Mouse (Mus musculus) lung, embryonic 16.5 days (tissue): ENCODE results near the gene Vps4b. TPM values are rescaled to one million over a fixed set of nuclear protein-coding genes. Genes with fewer than 3 reads are reported as not detected.
"Not testable (repeated sequence)": the region's sequence is repeated elsewhere in the genome, so short reads cannot be mapped to it uniquely, and the experiment has no call there.

Experiments
- ATAC-seq: fragments of 200-750 bp; cut with Nextera tagmentation; 2 replicates; pipeline ENCODE4 v1.8.0; 2017; ENCODE audit warnings: low read depth, mild to moderate bottlenecking, moderate library complexity
- H3K27ac ChIP-seq: fragments of 300-500 bp; sonication (generic); 2 replicates; pipeline ENCODE4 v1.5.1; 2014; ENCODE audit warnings: mild to moderate bottlenecking, control low read depth, low read length
- H3K27me3 ChIP-seq: fragments of 300-500 bp; sonication (generic); 2 replicates; pipeline ENCODE4 v1.6.1; 2014; ENCODE audit warnings: low read depth, low read length, mixed read lengths; ENCODE audit not compliant: control insufficient read depth, insufficient read depth
- H3K36me3 ChIP-seq: fragments of 300-500 bp; sonication (generic); 2 replicates; pipeline ENCODE4 v1.6.1; 2014; ENCODE audit warnings: low read length; ENCODE audit not compliant: control insufficient read depth, insufficient read depth
- H3K4me1 ChIP-seq: fragments of 300-500 bp; sonication (generic); replicated peaks from 2 replicates; pipeline ENCODE4 v1.6.1; 2014; ENCODE audit warnings: low read length, mixed read lengths; ENCODE audit not compliant: control insufficient read depth, insufficient read depth
- H3K4me2 ChIP-seq: fragments of 300-500 bp; sonication (generic); 2 replicates; pipeline ENCODE4 v1.6.1; 2014; ENCODE audit warnings: low read depth, low read length, control low read depth
- H3K4me3 ChIP-seq: fragments of 300-500 bp; sonication (generic); 2 replicates; pipeline ENCODE4 v1.5.1; 2014; ENCODE audit warnings: mild to moderate bottlenecking, low read length, control low read depth
- H3K9ac ChIP-seq: fragments of 300-500 bp; sonication (generic); 2 replicates; pipeline ENCODE4 v1.6.1; 2014; ENCODE audit warnings: low read length, control low read depth
- H3K9me3 ChIP-seq: fragments of 300-500 bp; sonication (generic); 2 replicates; pipeline ENCODE4 v1.6.1; 2016; ENCODE audit warnings: low read length; ENCODE audit not compliant: control insufficient read depth
- WGBS: fragments of 180-500 bp; shearing (Covaris S2); extraction: QIAGEN DNeasy Blood & Tissue Kit; methylation state at CpG from one replicate; pipeline ENCODE4 v1.1.7; 2014; 5-methylcytosine and 5-hydroxymethylcytosine counted together
- polyA plus RNA-seq: library from polyadenylated mRNA; unstranded; fragments of >200 nt; fragmentation: Nextera tagmentation; extraction: Ambion mirVana; gene quantifications from 2 replicates; pipeline ENCODE4 v1.2.1, GENCODE M21; 2015

Vps4b gene
- polyA plus RNA-seq, 1 experiment from 2014 or later: 75.2 TPM

- H3K4me3 ChIP-seq: no peak overlapping the region
- no peak for ATAC-seq
- H3K4me2 ChIP-seq: no peak overlapping the region
- H3K36me3 ChIP-seq: peaks cover 11% of the 10 kb centered on the region
- H3K9me3 ChIP-seq: no peaks in the 10 kb centered on the region
- H3K27ac ChIP-seq: no peak overlapping the region
- H3K27me3 ChIP-seq: no peaks in the 10 kb centered on the region
- H3K4me1 ChIP-seq: no peaks in the 10 kb centered on the region
- H3K9ac ChIP-seq: no peak overlapping the region
- 89% methylated on average over 5 of the region's 5 CpGs for WGBS
Observed at GRCm38 (mm10) chr1:106739810-106740209, 56.7 kb downstream of the Vps4b start.

GRCm38 (mm10) chr1:106738092-106738491 is 58.4 kb downstream of the Vps4b start:
- H3K27ac ChIP-seq: no peak overlapping the region
- 89% methylated on average over 3 of the region's 3 CpGs for WGBS
- H3K4me3 ChIP-seq: no peak overlapping the region
- H3K4me1 ChIP-seq: no peaks in the 10 kb centered on the region
- H3K9me3 ChIP-seq: no peaks in the 10 kb centered on the region
- H3K36me3 ChIP-seq: peaks cover 15% of the 10 kb centered on the region
- H3K27me3 ChIP-seq: no peaks in the 10 kb centered on the region
- no peak overlapping the region for H3K4me2 ChIP-seq
- H3K9ac ChIP-seq: no peak overlapping the region
- no peak for ATAC-seq

GRCm38 (mm10) chr1:106736211-106736610 is 60.3 kb downstream of the Vps4b start:
- ATAC-seq: no peak
- no peak overlapping the region for H3K4me3 ChIP-seq
- no peaks in the 10 kb centered on the region for H3K4me1 ChIP-seq
- no peaks in the 10 kb centered on the region for H3K9me3 ChIP-seq
- no peak overlapping the region for H3K27ac ChIP-seq
- 94% methylated on average over 8 of the region's 8 CpGs for WGBS
- no peaks in the 10 kb centered on the region for H3K27me3 ChIP-seq
- H3K36me3 ChIP-seq: peaks cover 10% of the 10 kb centered on the region
- H3K4me2 ChIP-seq: no peak overlapping the region
- no peak overlapping the region for H3K9ac ChIP-seq

GRCm38 (mm10) chr1:106735586-106735985 is 60.9 kb downstream of the Vps4b start:
- Histone ChIP-seq H3K4me1 (no peaks in the 10 kb centered on the region), H3K27me3 (no peaks in the 10 kb centered on the region), H3K4me3 (no peak overlapping the region), H3K4me2 (no peak overlapping the region), H3K36me3 (peaks cover 10% of the 10 kb centered on the region), H3K9me3 (no peaks in the 10 kb centered on the region), H3K27ac (no peak overlapping the region), H3K9ac (no peak overlapping the region)
- 54% methylated on average over 2 of the region's 2 CpGs for WGBS
- ATAC-seq: no peak

- H3K4me3 ChIP-seq: no peak overlapping the region
- H3K9me3 ChIP-seq: no peaks in the 10 kb centered on the region
- 55% methylated on average over 5 of the region's 5 CpGs for WGBS
- H3K27me3 ChIP-seq: no peaks in the 10 kb centered on the region
- no peak overlapping the region for H3K27ac ChIP-seq
- H3K36me3 ChIP-seq: peaks cover 3% of the 10 kb centered on the region; the same call in 1 of the 2 replicates
- no peak overlapping the region for H3K9ac ChIP-seq
- no peak for ATAC-seq
- H3K4me1 ChIP-seq: no peaks in the 10 kb centered on the region
- no peak overlapping the region for H3K4me2 ChIP-seq
Observed at GRCm38 (mm10) chr1:106722061-106722460, 74.5 kb downstream of the Vps4b start.

- not testable (repeated sequence) for H3K27ac ChIP-seq, H3K36me3 ChIP-seq, H3K9me3 ChIP-seq, H3K27me3 ChIP-seq, H3K4me1 ChIP-seq, H3K9ac ChIP-seq, H3K4me2 ChIP-seq, H3K4me3 ChIP-seq, ATAC-seq
- WGBS: 67% methylated on average over 7 of the region's 7 CpGs
Observed at GRCm38 (mm10) chr1:106717736-106718135, 78.8 kb downstream of the Vps4b start.

- Histone ChIP-seq H3K36me3 (no peaks in the 10 kb centered on the region), H3K27ac (no peak overlapping the region), H3K4me1 (peaks cover 5% of the 10 kb centered on the region), H3K4me2 (no peak overlapping the region), H3K9me3 (no peaks in the 10 kb centered on the region), H3K9ac (no peak overlapping the region), H3K4me3 (no peak overlapping the region), H3K27me3 (no peaks in the 10 kb centered on the region)
- WGBS: 27% methylated on average over 7 of the region's 7 CpGs
- no peak for ATAC-seq
Observed at GRCm38 (mm10) chr1:106717071-106717601, 79.4 kb downstream of the Vps4b start.

GRCm38 (mm10) chr1:106716141-106716540 is 80.4 kb downstream of the Vps4b start:
- WGBS: 84% methylated on average over 3 of the region's 3 CpGs
- H3K36me3 ChIP-seq: no peaks in the 10 kb centered on the region
- no peaks in the 10 kb centered on the region for H3K9me3 ChIP-seq
- H3K9ac ChIP-seq: no peak overlapping the region
- H3K27ac ChIP-seq: no peak overlapping the region
- H3K27me3 ChIP-seq: no peaks in the 10 kb centered on the region
- H3K4me3 ChIP-seq: no peak overlapping the region
- H3K4me1 ChIP-seq: peaks cover 11% of the 10 kb centered on the region
- no peak for ATAC-seq
- no peak overlapping the region for H3K4me2 ChIP-seq

- H3K36me3 ChIP-seq: no peaks in the 10 kb centered on the region
- no peak for ATAC-seq
- no peaks in the 10 kb centered on the region for H3K9me3 ChIP-seq
- H3K9ac ChIP-seq: no peak overlapping the region
- peaks cover 11% of the 10 kb centered on the region for H3K4me1 ChIP-seq
- 81% methylated on average over 13 of the region's 13 CpGs for WGBS
- peak overlapping the region; percentile 95; the same call in 1 of the 2 replicates for H3K27ac ChIP-seq
- H3K27me3 ChIP-seq: no peaks in the 10 kb centered on the region
- peak overlapping the region; percentile 95; the same call in 1 of the 2 replicates for H3K4me2 ChIP-seq
- H3K4me3 ChIP-seq: peak overlapping the region; percentile 85; the same call in 1 of the 2 replicates
Observed at GRCm38 (mm10) chr1:106715111-106716083, 81.1 kb downstream of the Vps4b start.
